Mouse (Mus musculus) hindlimb bud, embryonic 11.5 days (tissue): ENCODE measurements around the gene Ccdc153.

ENCODE experiments used
- DNase-seq: peaks from one replicate; pipeline ENCODE4 v3.0.0-alpha.2; 2012; ENCODE audit warnings: low read depth, low spot score; ENCODE audit errors: extremely low spot score

The Ccdc153 gene

GRCm38 (mm10) chr9:44239447-44239846, 1.0 kb upstream of the Ccdc153 start:
- DNase-seq: no peak

- no peak for DNase-seq
These were observed 435 bp downstream of the Ccdc153 start for GRCm38 (mm10) chr9:44240911-44241310.

- DNase-seq: no peak
These were observed 942 bp downstream of the Ccdc153 start for GRCm38 (mm10) chr9:44241418-44241817.

GRCm38 (mm10) chr9:44243621-44244020, 3.1 kb downstream of the Ccdc153 start:
- DNase-seq: no peak

- DNase-seq: no peak
These were observed 7.4 kb downstream of the Ccdc153 start for GRCm38 (mm10) chr9:44247907-44248306.

GRCm38 (mm10) chr9:44249181-44250146, 9.0 kb downstream of the Ccdc153 start:
- no peak for DNase-seq

GRCm38 (mm10) chr9:44250445-44250844, 10.0 kb downstream of the Ccdc153 start:
- no peak for DNase-seq

GRCm38 (mm10) chr9:44251314-44251713, 10.8 kb downstream of the Ccdc153 start, which contains the start of gene Pdzd3:
Gene Pdzd3, minus strand, starts transcription at chr9:44251471.
- DNase-seq: no peak

GRCm38 (mm10) chr9:44253441-44253840, 13.0 kb downstream of the Ccdc153 start:
- DNase-seq: no peak

- DNase-seq: no peak
These were observed 14.1 kb downstream of the Ccdc153 start for GRCm38 (mm10) chr9:44254508-44255135.

GRCm38 (mm10) chr9:44255136-44255521, 14.7 kb downstream of the Ccdc153 start:
- no peak for DNase-seq

GRCm38 (mm10) chr9:44256213-44256612, 15.7 kb downstream of the Ccdc153 start:
- DNase-seq: no peak

GRCm38 (mm10) chr9:44259014-44259413, 18.5 kb downstream of the Ccdc153 start:
- DNase-seq: no peak

GRCm38 (mm10) chr9:44261388-44261787, 20.9 kb downstream of the Ccdc153 start:
- DNase-seq: no peak

GRCm38 (mm10) chr9:44266478-44267226, 26.2 kb downstream of the Ccdc153 start:
- no peak for DNase-seq

- no peak for DNase-seq
These were observed 27.0 kb downstream of the Ccdc153 start for GRCm38 (mm10) chr9:44267319-44268026.

GRCm38 (mm10) chr9:44268027-44268360, 27.5 kb downstream of the Ccdc153 start:
- DNase-seq: no peak

GRCm38 (mm10) chr9:44268432-44268831, 28.0 kb downstream of the Ccdc153 start, which contains the start of gene Nlrx1:
Gene Nlrx1, minus strand, starts transcription at chr9:44268599.
- DNase-seq: no peak

GRCm38 (mm10) chr9:44269077-44269476, 28.6 kb downstream of the Ccdc153 start:
- no peak for DNase-seq

GRCm38 (mm10) chr9:44269973-44270372, 29.5 kb downstream of the Ccdc153 start:
- no peak for DNase-seq

GRCm38 (mm10) chr9:44283183-44283582, 42.7 kb downstream of the Ccdc153 start:
- DNase-seq: no peak
